In the genomic region with DNA sequence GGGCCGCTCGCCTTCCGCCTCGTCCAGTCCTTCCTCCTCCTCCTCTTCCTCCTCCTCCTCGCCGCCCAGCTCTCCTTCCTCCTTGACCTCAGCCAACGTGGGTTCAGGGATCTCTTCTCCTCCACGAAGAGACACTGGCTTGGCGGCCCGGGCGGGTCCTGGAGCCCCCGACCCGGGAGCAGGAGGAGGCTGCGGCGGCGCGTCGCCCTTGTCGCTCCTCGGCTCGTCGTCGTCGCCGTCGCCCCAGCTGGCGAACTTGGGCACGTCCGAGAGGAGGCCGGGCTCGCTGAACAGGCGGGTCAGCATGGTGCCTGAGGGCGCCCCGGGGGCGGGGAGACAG, we compare ENCODE assay signal across 9 mouse cellular contexts. TPM values are rescaled to one million over a fixed set of nuclear protein-coding genes. Genes with fewer than 3 reads are reported as not detected.
A peak's percentile ranks its signal among the peaks of the same experiment; 100 is the strongest.
DNase-seq lines count a peak whose midpoint lies in the region; ATAC-seq and TF ChIP-seq lines count a peak whose summit lies in the region.
"Had no signal": no experiment of that assay in that cellular context is flagged by ENCODE, and none has a peak within 500 bp of the region (broad histone marks: within the 10 kb centered on the region; RNA-seq: fewer than 3 reads in every experiment).

No protein-coding gene starts in this region.

- peak; percentile 13; the same call in 1 of the 2 replicates for ATAC-seq in heart, embryonic 12.5 days (ENCODE audit: insufficient number of reproducible peaks, low FRiP score)
- ATAC-seq in granulocyte monocyte progenitor cell, adult 5-6 weeks (replicated peaks; ENCODE audit: poor library complexity, severe bottlenecking): 0 out of 2 replicates have a peak, but pooled peaks have one; percentile 4
- ATAC-seq in midbrain, embryonic 11.5 days (ENCODE audit: low FRiP score): no peak

- H3K4me2 ChIP-seq in heart, embryonic 12.5 days: peak overlapping the region; percentile 64
- peak overlapping the region; percentile 29 for H3K4me2 ChIP-seq in midbrain, embryonic 11.5 days

- H3K36me3 ChIP-seq in heart, embryonic 12.5 days: no peaks in the 10 kb centered on the region
- no peaks in the 10 kb centered on the region for H3K36me3 ChIP-seq in midbrain, embryonic 11.5 days (ENCODE audit: control insufficient read depth, insufficient read depth, low read length)

- no peak for DNase-seq in heart, postnatal 25 days (ENCODE audit: low spot score)
- peak; percentile 44 for DNase-seq in brain, embryonic 14.5 days (ENCODE audit: low read depth)
- DNase-seq in midbrain, embryonic 11.5 days (ENCODE audit: low spot score, missing footprints): peak; percentile 94
- no peak for DNase-seq in c-Kit-positive CD71-positive TER-119-positive erythroid progenitor cells, embryonic 14.5 days (ENCODE audit: low spot score)
- DNase-seq in urinary bladder, postnatal 4 days (ENCODE audit: low spot score in 2 of 2): no peak
- no peak for DNase-seq in kidney, adult 8-10 months

- peaks cover 22% of the 10 kb centered on the region for H3K4me1 ChIP-seq in heart, embryonic 12.5 days (replicated peaks)
- peaks cover 16% of the 10 kb centered on the region for H3K4me1 ChIP-seq in midbrain, embryonic 11.5 days (ENCODE audit: control insufficient read depth, insufficient read depth, low read length)

- no peak for TF ChIP-seq CTCF in brain, embryonic 14.5 days (IDR thresholded peaks at IDR 0.05; ENCODE audit: borderline replicate concordance, extremely low read depth, insufficient read depth, insufficient read length)

- H3K4me3 ChIP-seq in heart, embryonic 12.5 days: peak overlapping the region; percentile 37
- peak overlapping the region; percentile 22 for H3K4me3 ChIP-seq in midbrain, embryonic 11.5 days (ENCODE audit: low read depth, low read length)

- intact Hi-C loops in heart, postnatal 25 days (cut with DNase I): no loop called here

- H3K9me3 ChIP-seq in heart, embryonic 12.5 days (replicated peaks): no peaks in the 10 kb centered on the region
- H3K9me3 ChIP-seq in midbrain, embryonic 11.5 days (ENCODE audit: control insufficient read depth, low read length): no peaks in the 10 kb centered on the region

- H3K27ac ChIP-seq in heart, embryonic 12.5 days (ENCODE audit: poor library complexity, severe bottlenecking): no peak overlapping the region
- H3K27ac ChIP-seq in midbrain, embryonic 11.5 days (ENCODE audit: low read depth, low read length): no peak overlapping the region

- no peak for TF ChIP-seq POLR2A in brain, embryonic 14.5 days (IDR thresholded peaks at IDR 0.05; ENCODE audit: borderline replicate concordance, extremely low read depth, insufficient read depth, insufficient read length, poor library complexity, severe bottlenecking)

- no peak overlapping the region for H3K9ac ChIP-seq in heart, embryonic 12.5 days
- H3K9ac ChIP-seq in midbrain, embryonic 11.5 days (ENCODE audit: low read length): no peak overlapping the region

- under 1% methylated on average over 31 of the region's 35 CpGs for WGBS in heart, embryonic 12.5 days
- under 1% methylated on average over 33 of the region's 35 CpGs for WGBS in midbrain, embryonic 11.5 days

- H3K27me3 ChIP-seq in heart, embryonic 12.5 days (replicated peaks): peaks cover 98% of the 10 kb centered on the region
- peaks cover 97% of the 10 kb centered on the region for H3K27me3 ChIP-seq in midbrain, embryonic 11.5 days (ENCODE audit: control insufficient read depth, insufficient read depth, low read length)

RNA-seq across cellular contexts. Expression of a gene that starts 1.4 kb away (rescaled TPM):
- polyA plus RNA-seq in heart, embryonic 12.5 days (2016; fragmentation: Nextera tagmentation; extraction: Ambion mirVana): not detected in 2 replicates
- total RNA-seq in heart, postnatal 25 days (2021): not detected
- polyA plus RNA-seq in brain, embryonic 14.5 days (2012; rRNA removed): 52.0 and 101 TPM in 2 replicates
- not detected in 2 replicates for total RNA-seq in granulocyte monocyte progenitor cell, adult 5-6 weeks (2014; fragmentation: Nextera tagmentation)
- not detected in 2 replicates for total RNA-seq in granulocyte monocyte progenitor cell, adult 5-6 weeks (2017)
- polyA plus RNA-seq in midbrain, embryonic 11.5 days (2014; fragmentation: Nextera tagmentation; extraction: Ambion mirVana): 0.15 and 0.17 TPM in 2 replicates

RNA-seq across cellular contexts. Expression of a gene that starts 20.2 kb away (rescaled TPM):
- polyA plus RNA-seq in heart, embryonic 12.5 days (2016; fragmentation: Nextera tagmentation; extraction: Ambion mirVana): 30.4 and 32.2 TPM in 2 replicates
- 1 to 10 TPM; 5.3 to 5.8 TPM for total RNA-seq in heart, postnatal 25 days (2021)
- 6.9 and 18.2 TPM in 2 replicates for polyA plus RNA-seq in brain, embryonic 14.5 days (2012; rRNA removed)
- total RNA-seq in granulocyte monocyte progenitor cell, adult 5-6 weeks (2014; fragmentation: Nextera tagmentation): not detected in 2 replicates
- not detected in 2 replicates for total RNA-seq in granulocyte monocyte progenitor cell, adult 5-6 weeks (2017)
- polyA plus RNA-seq in midbrain, embryonic 11.5 days (2014; fragmentation: Nextera tagmentation; extraction: Ambion mirVana): 0.78 and 0.91 TPM in 2 replicates

RNA-seq across cellular contexts. Expression of a gene that starts 30.2 kb away (rescaled TPM):
- polyA plus RNA-seq in heart, embryonic 12.5 days (2016; fragmentation: Nextera tagmentation; extraction: Ambion mirVana): 45.2 and 47.6 TPM in 2 replicates
- total RNA-seq in heart, postnatal 25 days (2021): 10 to 100 TPM; 19.7 to 24.9 TPM
- 66.1 and 124 TPM in 2 replicates for polyA plus RNA-seq in brain, embryonic 14.5 days (2012; rRNA removed)
- 18.4 and 24.9 TPM in 2 replicates for total RNA-seq in granulocyte monocyte progenitor cell, adult 5-6 weeks (2014; fragmentation: Nextera tagmentation)
- total RNA-seq in granulocyte monocyte progenitor cell, adult 5-6 weeks (2017): 18.2 and 27.8 TPM in 2 replicates
- polyA plus RNA-seq in midbrain, embryonic 11.5 days (2014; fragmentation: Nextera tagmentation; extraction: Ambion mirVana): 39.7 and 41.5 TPM in 2 replicates

RNA-seq across cellular contexts. Expression of a gene that starts 55.6 kb away (rescaled TPM):
- 143 and 152 TPM in 2 replicates for polyA plus RNA-seq in heart, embryonic 12.5 days (2016; fragmentation: Nextera tagmentation; extraction: Ambion mirVana)
- total RNA-seq in heart, postnatal 25 days (2021): 1,000 to 10,000 TPM; 1,084 to 2,520 TPM
- polyA plus RNA-seq in brain, embryonic 14.5 days (2012; rRNA removed): 0.38 and 0.48 TPM in 2 replicates
- total RNA-seq in granulocyte monocyte progenitor cell, adult 5-6 weeks (2014; fragmentation: Nextera tagmentation): not detected in 2 replicates
- not detected in 2 replicates for total RNA-seq in granulocyte monocyte progenitor cell, adult 5-6 weeks (2017)
- not detected in 2 replicates for polyA plus RNA-seq in midbrain, embryonic 11.5 days (2014; fragmentation: Nextera tagmentation; extraction: Ambion mirVana)

RNA-seq across cellular contexts. Expression of a gene that starts 58.2 kb away (rescaled TPM):
- polyA plus RNA-seq in heart, embryonic 12.5 days (2016; fragmentation: Nextera tagmentation; extraction: Ambion mirVana): 1.7 and 2.0 TPM in 2 replicates
- 1 to 10 TPM; 1.3 to 1.7 TPM for total RNA-seq in heart, postnatal 25 days (2021)
- polyA plus RNA-seq in brain, embryonic 14.5 days (2012; rRNA removed): 0.88 and 1.6 TPM in 2 replicates
- total RNA-seq in granulocyte monocyte progenitor cell, adult 5-6 weeks (2014; fragmentation: Nextera tagmentation): not detected in 2 replicates
- total RNA-seq in granulocyte monocyte progenitor cell, adult 5-6 weeks (2017): not detected in 2 replicates
- not detected in 2 replicates for polyA plus RNA-seq in midbrain, embryonic 11.5 days (2014; fragmentation: Nextera tagmentation; extraction: Ambion mirVana)
- total RNA-seq: layer of hippocampus, postnatal 10 days had no signal

Comparison
In these comparisons a context has a peak if more than half of its experiments do, and no peak if none do; other contexts are left out.
1. DNase-seq: peak in brain, embryonic 14.5 days (single experiment) and midbrain, embryonic 11.5 days (single experiment); none in heart, postnatal 25 days (single experiment), c-Kit-positive CD71-positive TER-119-positive erythroid progenitor cells, embryonic 14.5 days (single experiment), urinary bladder, postnatal 4 days (0 of 2) and kidney, adult 8-10 months (0 of 2).
2. RNA of a gene that starts 1.4 kb away (polyA plus RNA-seq): 52.0 to 101 TPM in brain, embryonic 14.5 days; 0.15 to 0.17 TPM in midbrain, embryonic 11.5 days and not detected in heart, embryonic 12.5 days; every median in the first group is over 10 times any median in the second.